Mouse (Mus musculus) naive thymus-derived CD4-positive, alpha-beta T cell, adult 2 months (primary cell): Measurements from ENCODE around the gene Col8a1.

Experiments
- DNase-seq: peaks from one replicate; pipeline ENCODE4 v3.0.0-alpha.2; 2011; ENCODE audit warnings: low read depth

Col8a1 gene

DNA sequence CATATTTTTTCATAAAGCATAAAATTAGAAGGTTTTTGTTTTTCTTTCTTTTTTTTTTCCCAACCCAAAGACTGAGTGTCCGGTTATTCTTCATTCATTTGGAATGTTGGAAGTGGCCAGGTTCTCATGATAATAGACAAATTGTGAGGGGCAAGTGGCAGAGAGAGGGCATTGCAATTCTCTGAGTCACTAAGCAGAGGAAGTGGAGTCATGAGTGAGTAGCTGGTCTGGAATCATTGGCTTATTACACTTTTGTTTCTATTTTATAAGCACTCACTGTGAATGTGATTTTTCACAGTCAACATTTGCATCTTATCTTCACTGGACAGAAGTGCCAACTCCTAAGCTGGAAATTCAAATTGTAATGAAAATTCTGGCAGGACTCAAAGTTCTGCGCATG lies 82.9 kb downstream of the Col8a1 start:
- DNase-seq, result no peak

GRCm38 (mm10) chr16:57669348-57669747 lies 85.2 kb downstream of the Col8a1 start:
- DNase-seq, result peak; percentile 9

GRCm38 (mm10) chr16:57662661-57663060 lies 91.9 kb downstream of the Col8a1 start:
- no peak for DNase-seq

DNA sequence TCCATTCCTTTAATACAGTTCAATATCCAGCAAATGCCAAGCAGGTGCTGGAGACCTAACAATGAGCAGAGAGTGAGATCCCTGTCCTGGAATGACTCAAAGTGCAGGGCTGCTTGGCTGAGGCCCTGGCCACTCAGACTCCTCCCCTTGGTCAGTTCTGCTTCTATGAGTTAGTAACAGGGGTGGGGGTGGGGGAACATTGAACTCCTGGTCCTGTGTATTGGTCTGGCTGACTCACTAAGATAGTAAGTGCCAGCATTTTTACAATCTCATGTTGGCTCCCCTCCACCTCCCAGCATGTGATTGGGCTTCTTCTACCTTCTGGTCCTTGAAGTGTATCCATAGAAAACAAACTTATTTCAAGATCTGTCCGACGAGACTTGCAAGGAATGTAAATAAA lies 104.6 kb downstream of the Col8a1 start:
- no peak for DNase-seq

DNA sequence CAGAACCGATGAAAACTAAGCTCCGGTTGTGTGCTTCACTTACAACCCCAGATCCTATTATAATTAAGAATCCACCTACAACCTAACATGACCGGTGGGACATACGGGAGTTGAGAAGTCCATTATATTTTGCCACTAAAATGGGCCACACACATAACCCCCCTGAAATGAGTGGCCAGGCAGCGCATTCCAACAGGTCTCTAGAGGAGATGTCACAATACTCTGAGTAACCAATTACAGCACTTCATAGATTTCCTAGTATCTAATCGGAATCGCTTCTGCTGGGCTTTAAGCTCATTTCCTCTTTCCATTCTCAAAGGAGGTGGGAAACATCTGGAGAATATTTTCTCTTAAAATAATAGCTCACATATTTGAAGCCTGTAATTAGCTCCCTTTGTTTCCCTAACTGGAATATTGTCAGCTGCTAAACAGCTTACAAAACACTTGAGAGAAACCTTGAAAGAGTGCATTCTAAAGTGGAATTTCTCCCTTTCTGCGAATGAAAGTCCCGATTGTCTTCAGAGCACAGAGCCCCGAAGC lies 113.1 kb downstream of the Col8a1 start:
- no peak for DNase-seq

- no peak for DNase-seq
Measured at GRCm38 (mm10) chr16:57634766-57635165, 119.8 kb downstream of the Col8a1 start.

- DNase-seq, result peak; percentile 64
Measured at GRCm38 (mm10) chr16:57634191-57634590, 120.3 kb downstream of the Col8a1 start.

DNA sequence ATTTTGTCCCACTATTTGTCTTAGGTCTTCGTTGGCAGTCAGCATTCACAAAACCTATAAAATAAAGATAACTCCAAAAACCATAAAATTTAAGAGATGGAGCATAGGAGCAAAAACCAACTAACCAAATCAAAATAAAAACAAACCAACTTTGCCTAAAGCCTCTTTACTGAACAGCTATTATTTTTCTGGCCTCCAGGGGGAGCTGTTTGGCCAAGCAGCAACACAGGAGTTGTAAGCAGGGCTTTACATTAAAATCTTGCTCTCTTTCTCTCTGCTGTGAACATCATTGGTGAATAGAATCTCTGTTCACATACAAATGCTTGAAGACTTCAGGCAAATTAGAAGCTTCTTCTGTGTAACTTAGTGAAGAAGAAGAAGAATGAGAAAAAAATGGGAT lies 142.8 kb downstream of the Col8a1 start:
- DNase-seq, result peak; percentile 76

DNA sequence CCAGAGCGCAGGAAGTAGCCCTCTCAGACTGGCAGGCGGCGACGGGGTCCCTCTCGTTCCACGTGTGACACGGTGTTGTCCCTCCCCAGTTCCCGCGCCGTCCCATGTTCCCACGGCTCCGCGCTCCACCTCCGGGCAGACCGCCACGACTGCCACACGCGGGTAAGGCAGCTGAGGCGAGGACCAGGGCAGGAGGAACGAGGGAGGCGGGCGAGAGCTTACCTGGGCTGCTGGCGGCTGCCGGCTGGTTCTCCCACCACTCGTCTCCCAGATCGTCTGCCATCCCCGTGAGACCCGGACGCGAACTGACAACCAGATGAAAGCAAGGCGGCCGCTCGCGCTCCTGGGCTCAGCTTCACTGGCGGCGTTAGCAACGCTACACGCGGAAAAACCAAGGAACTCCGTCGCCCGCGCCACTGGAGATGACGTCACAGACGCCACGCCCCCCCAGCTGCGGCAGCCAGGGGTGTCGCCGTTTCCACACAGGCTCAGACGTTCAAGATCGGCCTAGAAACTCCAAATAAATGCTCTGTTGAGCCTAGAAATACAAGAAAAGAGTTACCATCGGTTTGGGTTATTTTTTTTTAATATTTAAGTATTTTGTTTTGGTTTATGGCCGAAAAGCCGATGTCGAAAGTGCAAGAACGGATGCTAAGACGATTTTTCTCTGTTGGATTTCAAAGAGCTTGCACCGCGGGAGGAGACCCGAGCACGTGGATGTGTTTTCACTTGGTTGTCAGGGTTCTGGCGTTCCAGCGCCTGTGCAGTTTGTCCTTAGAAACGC lies 147.9 kb downstream of the Col8a1 start, which contains the start of gene Cmss1:
Cmss1 (minus strand) TSS at position 421 of the 784 bp plus-strand sequence.
- peak; percentile 95 for DNase-seq

GRCm38 (mm10) chr16:57601031-57601430 lies 153.5 kb downstream of the Col8a1 start:
- DNase-seq, result no peak

DNA sequence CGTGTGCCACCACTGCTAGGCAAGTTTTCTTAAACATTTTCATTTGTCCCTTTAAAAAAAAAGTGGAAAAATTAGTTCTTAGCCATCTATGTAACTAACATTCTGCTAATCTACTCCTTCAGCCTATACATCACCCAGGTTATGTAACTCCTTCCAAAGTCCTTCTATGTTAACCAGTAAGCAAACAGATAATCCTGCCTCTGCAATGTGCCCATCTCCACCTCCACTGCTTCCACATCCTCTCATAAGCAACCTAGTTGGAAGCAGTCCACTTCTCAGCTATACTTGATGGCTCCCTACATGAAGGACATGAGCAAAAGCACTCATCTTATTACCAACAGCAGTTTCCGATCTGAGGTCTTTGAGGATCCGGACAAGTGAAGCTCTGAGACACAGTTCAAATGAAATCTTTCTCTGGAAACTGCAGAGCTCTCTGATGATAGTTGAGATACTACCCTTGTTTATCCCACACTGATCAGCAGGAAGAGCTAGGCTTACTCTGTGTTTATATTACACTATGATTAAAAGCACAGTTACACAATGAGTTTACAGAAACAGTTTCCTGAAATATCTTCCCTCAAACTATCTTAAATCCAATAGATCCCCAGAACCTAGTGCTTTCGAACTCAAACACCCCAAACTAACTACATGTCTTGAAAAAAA lies 157.1 kb downstream of the Col8a1 start:
- DNase-seq, result no peak

GRCm38 (mm10) chr16:57593422-57594157 lies 160.9 kb downstream of the Col8a1 start:
- peak; percentile 82 for DNase-seq

- peak; percentile 39 for DNase-seq
Measured at GRCm38 (mm10) chr16:57585201-57585600, 169.3 kb downstream of the Col8a1 start.

- DNase-seq, result no peak
Measured at GRCm38 (mm10) chr16:57582008-57582407, 172.5 kb downstream of the Col8a1 start.

GRCm38 (mm10) chr16:57580041-57580440 lies 174.5 kb downstream of the Col8a1 start:
- DNase-seq, result no peak

DNA sequence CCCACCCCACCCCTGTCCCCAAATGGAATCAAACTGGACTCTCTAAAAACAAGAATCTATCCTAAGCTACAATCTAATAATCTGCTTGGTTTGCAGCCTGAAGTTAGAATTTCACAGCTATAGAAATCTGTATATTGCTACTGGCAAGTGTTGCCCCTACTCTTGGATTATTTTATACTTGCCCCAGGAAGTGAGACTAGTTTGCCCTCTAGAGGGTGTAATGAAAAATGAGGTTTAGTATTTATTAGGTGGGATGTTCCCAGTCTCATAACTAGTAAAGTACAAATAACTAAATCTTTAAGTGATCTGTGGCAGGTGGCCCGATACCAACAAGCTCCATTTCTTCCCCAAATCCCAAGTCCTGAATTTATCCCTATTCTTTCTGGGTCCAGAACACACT lies 177.0 kb downstream of the Col8a1 start:
- peak; percentile 58 for DNase-seq

- DNase-seq, result no peak
Measured at GRCm38 (mm10) chr16:57575764-57576388, 178.7 kb downstream of the Col8a1 start.
